Mouse (Mus musculus) olfactory bulb, adult 2 months (tissue): Measurements from ENCODE around the gene Ttc34.

Experiments
- CTCF ChIP-seq: fragments of 200-500 bp; IDR thresholded peaks from 2 replicates; pipeline ENCODE4 v1.5.1; 2012; ENCODE audit warnings: low read depth, mild to moderate bottlenecking, low read length, moderate library complexity; ENCODE audit not compliant: insufficient read depth
- POLR2A ChIP-seq: fragments of 200-500 bp; IDR thresholded peaks from 2 replicates; pipeline ENCODE4 v1.6.1; 2012; ENCODE audit warnings: mild to moderate bottlenecking, low read depth, low read length, moderate library complexity; ENCODE audit not compliant: insufficient read depth

GRCm38 (mm10) chr4:154916662-154917061 lies 79.4 kb downstream of the Ttc34 start:
- no peak for TF ChIP-seq CTCF
- no peak for TF ChIP-seq POLR2A
